Mouse (Mus musculus) lung, embryonic 16.5 days (tissue): ENCODE results near the gene Hist1h2bp. TPM values are rescaled to one million over a fixed set of nuclear protein-coding genes. Genes with fewer than 3 reads are reported as not detected.
"Not testable (repeated sequence)": the region's sequence is repeated elsewhere in the genome, so short reads cannot be mapped to it uniquely, and the experiment has no call there.

ENCODE experiments used
- ATAC-seq: fragments of 200-750 bp; cut with Nextera tagmentation; 2 replicates; pipeline ENCODE4 v1.8.0; 2017; ENCODE audit warnings: low read depth, mild to moderate bottlenecking, moderate library complexity
- H3K27ac ChIP-seq: fragments of 300-500 bp; sonication (generic); 2 replicates; pipeline ENCODE4 v1.5.1; 2014; ENCODE audit warnings: mild to moderate bottlenecking, control low read depth, low read length
- H3K27me3 ChIP-seq: fragments of 300-500 bp; sonication (generic); 2 replicates; pipeline ENCODE4 v1.6.1; 2014; ENCODE audit warnings: low read depth, low read length, mixed read lengths; ENCODE audit not compliant: control insufficient read depth, insufficient read depth
- H3K36me3 ChIP-seq: fragments of 300-500 bp; sonication (generic); 2 replicates; pipeline ENCODE4 v1.6.1; 2014; ENCODE audit warnings: low read length; ENCODE audit not compliant: control insufficient read depth, insufficient read depth
- H3K4me1 ChIP-seq: fragments of 300-500 bp; sonication (generic); replicated peaks from 2 replicates; pipeline ENCODE4 v1.6.1; 2014; ENCODE audit warnings: low read length, mixed read lengths; ENCODE audit not compliant: control insufficient read depth, insufficient read depth
- H3K4me2 ChIP-seq: fragments of 300-500 bp; sonication (generic); 2 replicates; pipeline ENCODE4 v1.6.1; 2014; ENCODE audit warnings: low read depth, low read length, control low read depth
- H3K4me3 ChIP-seq: fragments of 300-500 bp; sonication (generic); 2 replicates; pipeline ENCODE4 v1.5.1; 2014; ENCODE audit warnings: mild to moderate bottlenecking, low read length, control low read depth
- H3K9ac ChIP-seq: fragments of 300-500 bp; sonication (generic); 2 replicates; pipeline ENCODE4 v1.6.1; 2014; ENCODE audit warnings: low read length, control low read depth
- H3K9me3 ChIP-seq: fragments of 300-500 bp; sonication (generic); 2 replicates; pipeline ENCODE4 v1.6.1; 2016; ENCODE audit warnings: low read length; ENCODE audit not compliant: control insufficient read depth
- WGBS: fragments of 180-500 bp; shearing (Covaris S2); extraction: QIAGEN DNeasy Blood & Tissue Kit; methylation state at CpG from one replicate; pipeline ENCODE4 v1.1.7; 2014; 5-methylcytosine and 5-hydroxymethylcytosine counted together
- microRNA-seq: library from miRNA; unstranded; fragments of <30 nt; microRNA quantifications from one replicate; pipeline ENCODE4, GENCODE M21; 2016
- polyA plus RNA-seq: library from polyadenylated mRNA; unstranded; fragments of >200 nt; fragmentation: Nextera tagmentation; extraction: Ambion mirVana; gene quantifications from 2 replicates; pipeline ENCODE4 v1.2.1, GENCODE M21; 2015

Hist1h2bp gene
- polyA plus RNA-seq, 1 experiment from 2014 or later, result 1.2 TPM

DNA sequence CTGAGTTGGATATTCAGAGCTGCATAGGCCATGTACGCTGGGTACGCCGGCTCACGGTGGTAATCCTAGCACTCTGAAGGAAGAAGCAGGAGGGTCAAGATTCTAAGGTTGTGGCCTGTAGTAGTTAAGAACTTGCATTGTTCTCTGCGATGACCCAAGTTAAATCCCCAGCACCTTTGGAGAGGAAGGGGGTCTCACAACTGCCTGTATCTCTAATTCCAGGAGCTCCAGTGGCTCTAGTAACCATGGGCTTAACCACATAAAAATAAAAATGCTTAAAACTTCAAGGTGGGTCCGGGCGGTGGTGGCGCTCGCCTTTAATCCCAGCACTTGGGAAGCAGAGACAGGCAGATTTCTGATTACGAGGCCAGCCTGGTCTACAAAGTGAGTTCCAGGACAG is 43.1 kb downstream of the Hist1h2bp start:
- H3K9me3 ChIP-seq, result no peaks in the 10 kb centered on the region
- no peaks in the 10 kb centered on the region for H3K36me3 ChIP-seq
- H3K4me1 ChIP-seq, result no peaks in the 10 kb centered on the region
- no peak overlapping the region for H3K9ac ChIP-seq
- H3K27ac ChIP-seq, result peak overlapping the region; percentile 8; the same call in 1 of the 2 replicates
- no peak overlapping the region for H3K4me3 ChIP-seq
- no peak overlapping the region for H3K4me2 ChIP-seq
- no peak for ATAC-seq
- WGBS, result 80% methylated on average over 10 of the region's 10 CpGs
- H3K27me3 ChIP-seq, result no peaks in the 10 kb centered on the region

DNA sequence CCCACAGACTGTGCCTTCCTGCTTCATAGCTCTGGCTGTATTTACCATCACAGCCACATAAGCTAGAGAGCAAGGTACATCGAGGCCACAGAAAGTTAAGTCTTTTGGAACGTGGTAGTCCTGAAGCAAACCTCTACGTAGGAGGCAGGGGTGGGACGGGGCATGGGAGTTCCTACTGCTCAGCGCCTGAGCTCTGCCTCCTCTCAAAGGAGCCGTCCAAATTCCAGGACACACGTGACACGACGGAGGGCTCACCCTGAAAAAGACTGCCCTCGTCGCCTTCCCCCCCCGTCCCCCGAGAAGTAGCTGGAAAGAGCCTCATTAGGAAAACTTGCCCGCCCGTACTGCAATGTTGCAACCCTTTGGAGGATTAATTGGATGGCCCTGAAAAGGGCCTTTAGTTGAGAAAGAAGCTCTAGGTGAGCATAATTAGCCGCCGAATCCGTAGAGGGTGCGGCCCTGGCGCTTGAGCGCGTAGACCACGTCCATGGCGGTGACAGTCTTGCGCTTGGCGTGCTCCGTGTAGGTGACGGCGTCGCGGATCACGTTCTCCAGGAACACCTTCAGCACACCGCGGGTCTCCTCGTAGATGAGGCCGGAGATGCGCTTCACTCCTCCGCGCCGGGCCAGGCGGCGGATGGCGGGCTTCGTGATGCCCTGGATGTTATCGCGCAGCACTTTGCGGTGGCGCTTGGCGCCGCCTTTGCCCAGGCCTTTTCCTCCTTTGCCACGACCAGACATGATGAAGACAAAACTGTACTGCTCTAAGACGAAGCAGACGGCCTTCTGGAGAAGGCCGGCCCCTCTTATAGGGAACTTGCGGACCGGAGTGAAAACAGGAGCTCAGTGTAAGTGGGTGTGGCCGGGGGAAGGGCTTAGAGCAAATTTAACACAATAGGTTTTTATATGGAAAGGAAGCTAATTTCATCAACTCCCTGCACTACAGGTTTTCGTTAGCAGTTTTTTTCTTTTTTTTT is 44.4 kb downstream of the Hist1h2bp start, which contains the start of gene Hist1h4n:
Hist1h4n (minus strand) TSS at position 779 of the 977 bp plus-strand sequence.
- H3K4me2 ChIP-seq, result peak within 1 kb of the TSS; percentile 35
- not testable (repeated sequence) for H3K27me3 ChIP-seq, H3K9me3 ChIP-seq, H3K4me1 ChIP-seq, H3K36me3 ChIP-seq, H3K9ac ChIP-seq
- 0 out of 2 replicates have a peak within 1 kb of the TSS, but pooled peaks have one; percentile 15 for H3K4me3 ChIP-seq
- ATAC-seq, result peak; percentile 86
- H3K27ac ChIP-seq, result 0 out of 2 replicates have a peak within 1 kb of the TSS, but pooled peaks have one; percentile 46
- WGBS, result 2% methylated on average over 19 of the region's 58 CpGs

DNA sequence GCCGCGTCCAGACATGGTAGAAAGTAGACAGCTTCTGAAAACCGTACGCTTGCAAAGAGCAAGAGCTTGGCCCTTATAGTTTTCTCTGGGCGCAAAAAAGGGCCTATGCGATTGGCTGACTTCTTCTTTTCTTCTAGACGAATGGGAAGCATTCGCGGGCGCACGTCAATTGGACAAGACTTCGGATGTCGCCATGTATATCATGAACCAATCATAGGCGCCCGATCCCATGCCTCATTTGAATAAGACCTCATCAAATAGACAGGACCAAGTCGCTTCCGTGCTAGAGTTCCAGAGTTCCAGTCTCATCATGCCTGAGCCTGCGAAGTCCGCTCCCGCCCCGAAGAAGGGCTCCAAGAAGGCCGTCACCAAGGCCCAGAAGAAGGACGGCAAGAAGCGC is 46.2 kb downstream of the Hist1h2bp start, which contains the start of the genes Hist1h2ap and Hist1h2br:
Hist1h2ap (minus strand) TSS at position 47 of the 400 bp plus-strand sequence.
Hist1h2br (plus strand) TSS at position 283 of the 400 bp plus-strand sequence.
- no CpG with 5 or more reads among the region's 24 CpGs for WGBS
- not testable (repeated sequence) for H3K9ac ChIP-seq

More for the DNA sequence above, 46.2 kb downstream of the Hist1h2bp start, which contains the start of the genes Hist1h2ap and Hist1h2br:
- H3K9me3 ChIP-seq, H3K4me3 ChIP-seq, H3K4me1 ChIP-seq, H3K4me2 ChIP-seq, H3K27me3 ChIP-seq, H3K27ac ChIP-seq, H3K36me3 ChIP-seq: not testable (repeated sequence)
- peak; percentile 92 for ATAC-seq

Small RNA genes within 50 kb of the gene (microRNA-seq; reads per million reads assigned to microRNA genes)
- gene Gm19658, result not detected
- gene Gm44346, result not detected
- gene Gm44454, result not detected
- not detected for gene Gm44466

Other genes with a start within 250 kb of the Hist1h2bp start
- 0.11 and 0.24 TPM in 2 replicates for gene Olfr1366, start 244.7 kb upstream of the Hist1h2bp start, polyA plus RNA-seq
- 0.04 TPM in 1 of 2 replicates, not detected in the other for gene Olfr1535, start 227.6 kb upstream of the Hist1h2bp start, polyA plus RNA-seq
- not detected in 2 replicates for gene Olfr1364, start 205.7 kb upstream of the Hist1h2bp start, polyA plus RNA-seq
- gene Olfr1362, start 173.4 kb upstream of the Hist1h2bp start, polyA plus RNA-seq, result not detected in 2 replicates
- not detected in 2 replicates for gene Olfr11, start 144.9 kb upstream of the Hist1h2bp start, polyA plus RNA-seq
- gene Olfr1361, start 124.1 kb upstream of the Hist1h2bp start, polyA plus RNA-seq, result not detected in 2 replicates
- gene Olfr1360, start 110.1 kb upstream of the Hist1h2bp start, polyA plus RNA-seq, result not detected in 2 replicates
- gene Olfr1359, start 89.3 kb upstream of the Hist1h2bp start, polyA plus RNA-seq, result not detected in 2 replicates
- 3.4 and 4.5 TPM in 2 replicates for gene Hist1h2bl, start 71.3 kb upstream of the Hist1h2bp start, polyA plus RNA-seq
- 33.0 and 45.8 TPM in 2 replicates for gene Hist1h2ai, start 71.0 kb upstream of the Hist1h2bp start, polyA plus RNA-seq
- 13.5 and 20.4 TPM in 2 replicates for gene Hist1h3h, start 69.8 kb upstream of the Hist1h2bp start, polyA plus RNA-seq
- gene Hist1h2bm, start 65.4 kb upstream of the Hist1h2bp start, polyA plus RNA-seq, result 4.9 and 5.8 TPM in 2 replicates
- gene Hist1h4j, start 52.4 kb upstream of the Hist1h2bp start, polyA plus RNA-seq, result 1.3 and 1.4 TPM in 2 replicates
- gene Hist1h4k, start 37.0 kb upstream of the Hist1h2bp start, polyA plus RNA-seq, result 2.0 and 5.4 TPM in 2 replicates
- gene Hist1h2ak, start 33.6 kb upstream of the Hist1h2bp start, polyA plus RNA-seq, result 31.5 and 35.8 TPM in 2 replicates
- gene Hist1h2bn, start 33.3 kb upstream of the Hist1h2bp start, polyA plus RNA-seq, result 5.8 and 7.8 TPM in 2 replicates
- gene Hist1h1b, start 6.8 kb upstream of the Hist1h2bp start, polyA plus RNA-seq, result 23.4 and 24.2 TPM in 2 replicates
- 103 and 124 TPM in 2 replicates for gene Hist1h3i, start 4.1 kb upstream of the Hist1h2bp start, polyA plus RNA-seq
- gene Hist1h2an, start 243 bp upstream of the Hist1h2bp start, polyA plus RNA-seq, result 1.8 and 5.1 TPM in 2 replicates
- 24.2 and 25.0 TPM in 2 replicates for gene Hist1h2bq, start 22.7 kb downstream of the Hist1h2bp start, polyA plus RNA-seq
- 3.4 TPM in 1 of 2 replicates, not detected in the other for gene Hist1h2ao, start 23.0 kb downstream of the Hist1h2bp start, polyA plus RNA-seq
- not detected in 2 replicates for gene Hist1h4m, start 24.3 kb downstream of the Hist1h2bp start, polyA plus RNA-seq
- gene Hist1h4n, start 44.7 kb downstream of the Hist1h2bp start, polyA plus RNA-seq, result 19.0 and 22.4 TPM in 2 replicates
- gene Hist1h2ap, start 46.0 kb downstream of the Hist1h2bp start, polyA plus RNA-seq, result 3,144 and 3,910 TPM in 2 replicates
- 26.3 and 29.0 TPM in 2 replicates for gene Hist1h2br, start 46.3 kb downstream of the Hist1h2bp start, polyA plus RNA-seq
- gene Zfp184, start 157.6 kb downstream of the Hist1h2bp start, polyA plus RNA-seq, result 7.9 and 12.5 TPM in 2 replicates
- gene Pom121l2, start 193.7 kb downstream of the Hist1h2bp start, polyA plus RNA-seq, result 0.16 and 0.18 TPM in 2 replicates
- 10.0 and 26.0 TPM in 2 replicates for gene Prss16, start 222.3 kb downstream of the Hist1h2bp start, polyA plus RNA-seq
- gene Hist1h2ah, start 248.1 kb downstream of the Hist1h2bp start, polyA plus RNA-seq, result 2.3 and 15.3 TPM in 2 replicates
- gene Hist1h2bk, start 248.4 kb downstream of the Hist1h2bp start, polyA plus RNA-seq, result 6.6 and 7.3 TPM in 2 replicates